10 mouse cellular contexts compared by ENCODE assay signal in the genomic region with DNA sequence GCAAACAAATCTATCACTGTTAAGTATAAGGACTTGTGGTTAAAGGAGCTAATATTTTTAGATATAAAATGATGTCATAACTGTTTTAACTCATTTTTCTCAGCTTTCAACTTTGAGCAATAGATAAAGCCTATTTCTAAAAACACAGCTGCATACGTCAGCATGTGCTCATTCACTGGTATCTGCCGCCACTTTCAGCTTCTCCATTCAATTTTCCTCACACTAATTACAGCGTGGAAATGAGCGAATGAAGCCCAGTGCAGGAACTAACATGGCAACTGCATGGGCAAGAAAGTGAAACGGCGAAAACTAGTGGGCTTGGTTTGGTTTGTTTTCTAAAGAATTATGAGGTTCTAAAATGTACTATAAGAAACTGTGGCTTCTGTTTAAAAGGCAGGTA. TPM values are rescaled to one million over a fixed set of nuclear protein-coding genes. Genes with fewer than 3 reads are reported as not detected.
A peak's percentile ranks its signal among the peaks of the same experiment; 100 is the strongest.
DNase-seq lines count a peak whose midpoint lies in the region; ATAC-seq lines count a peak whose summit lies in the region.
"Had no signal": no experiment of that assay in that cellular context is flagged by ENCODE, and none has a peak within 500 bp of the region (broad histone marks: within the 10 kb centered on the region; RNA-seq: fewer than 3 reads in every experiment).

No protein-coding gene starts in this region.

- DNase-seq in kidney, postnatal 14 days: no peak
- no peak for DNase-seq in limb, embryonic 11.5 days (ENCODE audit: low spot score)
- DNase-seq in spleen, postnatal 4 days (ENCODE audit: low spot score in 2 of 2): no peak
- DNase-seq in adrenal gland, postnatal 14 days: no peak
- DNase-seq in gastrocnemius, postnatal 10 days: no peak
- DNase-seq: embryo, embryonic 11 days had no signal

- ATAC-seq in kidney, embryonic 16.5 days (ENCODE audit: low FRiP score, low TSS enrichment): no peak
- ATAC-seq in forebrain, embryonic 12.5 days (ENCODE audit: low FRiP score): no peak
- ATAC-seq in limb, embryonic 11.5 days (ENCODE audit: insufficient number of reproducible peaks, low FRiP score, low TSS enrichment, low read depth): no peak
- ATAC-seq in stomach, embryonic 14.5 days (ENCODE audit: insufficient number of reproducible peaks, insufficient read depth, low FRiP score, low read depth): no peak
- ATAC-seq: liver, embryonic 12.5 days had no signal

- H3K27ac ChIP-seq in kidney, embryonic 16.5 days (ENCODE audit: low read length): no peak overlapping the region
- H3K27ac ChIP-seq in forebrain, embryonic 12.5 days: no peak overlapping the region
- H3K27ac ChIP-seq in limb, embryonic 11.5 days (replicated peaks; ENCODE audit: low read depth, low read length): no peak overlapping the region
- no peak overlapping the region for H3K27ac ChIP-seq in stomach, embryonic 14.5 days (ENCODE audit: low read length)
- H3K27ac ChIP-seq: liver, embryonic 12.5 days had no signal

- peak overlapping the region; percentile 52 for H3K4me3 ChIP-seq in kidney, embryonic 16.5 days (ENCODE audit: low read length)
- peak overlapping the region; percentile 18; the same call in 1 of the 2 replicates for H3K4me3 ChIP-seq in forebrain, embryonic 12.5 days (replicated peaks)
- H3K4me3 ChIP-seq in limb, embryonic 11.5 days (ENCODE audit: low read depth, low read length): no peak overlapping the region
- H3K4me3 ChIP-seq in stomach, embryonic 14.5 days (ENCODE audit: low read depth, low read length): 0 out of 2 replicates have a peak overlapping the region, but pooled peaks have one; percentile 43

- no peaks in the 10 kb centered on the region for H3K4me1 ChIP-seq in kidney, embryonic 16.5 days (ENCODE audit: insufficient read depth, low read length)
- no peaks in the 10 kb centered on the region for H3K4me1 ChIP-seq in forebrain, embryonic 12.5 days
- H3K4me1 ChIP-seq in limb, embryonic 11.5 days (ENCODE audit: control insufficient read depth, insufficient read depth, low read length): no peaks in the 10 kb centered on the region
- H3K4me1 ChIP-seq in stomach, embryonic 14.5 days (ENCODE audit: control insufficient read depth, insufficient read depth, low read length): no peaks in the 10 kb centered on the region
- H3K4me1 ChIP-seq: liver, embryonic 12.5 days had no signal

- no peaks in the 10 kb centered on the region for H3K9me3 ChIP-seq in kidney, embryonic 16.5 days (ENCODE audit: low read length)
- H3K9me3 ChIP-seq in forebrain, embryonic 12.5 days: no peaks in the 10 kb centered on the region
- no peaks in the 10 kb centered on the region for H3K9me3 ChIP-seq in limb, embryonic 11.5 days (ENCODE audit: control insufficient read depth, low read length)
- H3K9me3 ChIP-seq in stomach, embryonic 14.5 days (ENCODE audit: control insufficient read depth, low read depth, low read length): no peaks in the 10 kb centered on the region
- H3K9me3 ChIP-seq: liver, embryonic 12.5 days had no signal

- no peaks in the 10 kb centered on the region for H3K36me3 ChIP-seq in kidney, embryonic 16.5 days (ENCODE audit: insufficient read depth, low read length)
- H3K36me3 ChIP-seq in forebrain, embryonic 12.5 days (replicated peaks): no peaks in the 10 kb centered on the region
- no peaks in the 10 kb centered on the region for H3K36me3 ChIP-seq in limb, embryonic 11.5 days (ENCODE audit: control insufficient read depth, insufficient read depth, low read length)
- no peaks in the 10 kb centered on the region for H3K36me3 ChIP-seq in stomach, embryonic 14.5 days (ENCODE audit: control insufficient read depth, insufficient read depth, low read length)
- H3K36me3 ChIP-seq: liver, embryonic 12.5 days had no signal

- H3K4me2 ChIP-seq in kidney, embryonic 16.5 days (replicated peaks; ENCODE audit: low read depth, low read length): peak overlapping the region; percentile 53
- peak overlapping the region; percentile 43 for H3K4me2 ChIP-seq in forebrain, embryonic 12.5 days
- peak overlapping the region; percentile 41; the same call in 1 of the 2 replicates for H3K4me2 ChIP-seq in limb, embryonic 11.5 days (ENCODE audit: low read depth, severe bottlenecking)
- peak overlapping the region; percentile 37 for H3K4me2 ChIP-seq in stomach, embryonic 14.5 days (replicated peaks; ENCODE audit: low read depth, low read length)

- 62% methylated on average over 6 of the region's 6 CpGs for WGBS in kidney, embryonic 16.5 days
- 40% methylated on average over 6 of the region's 6 CpGs for WGBS in forebrain, embryonic 12.5 days
- WGBS in limb, embryonic 11.5 days: 58% methylated on average over 6 of the region's 6 CpGs
- WGBS in stomach, embryonic 14.5 days: 64% methylated on average over 6 of the region's 6 CpGs

- no peak overlapping the region for H3K9ac ChIP-seq in kidney, embryonic 16.5 days (replicated peaks; ENCODE audit: low read length)
- no peak overlapping the region for H3K9ac ChIP-seq in forebrain, embryonic 12.5 days
- no peak overlapping the region for H3K9ac ChIP-seq in limb, embryonic 11.5 days (ENCODE audit: low read length)
- no peak overlapping the region for H3K9ac ChIP-seq in stomach, embryonic 14.5 days (replicated peaks; ENCODE audit: low read depth, low read length)
- H3K9ac ChIP-seq: liver, embryonic 12.5 days had no signal

- no peaks in the 10 kb centered on the region for H3K27me3 ChIP-seq in kidney, embryonic 16.5 days (ENCODE audit: insufficient read depth, low read length)
- no peaks in the 10 kb centered on the region for H3K27me3 ChIP-seq in forebrain, embryonic 12.5 days
- no peaks in the 10 kb centered on the region for H3K27me3 ChIP-seq in limb, embryonic 11.5 days (ENCODE audit: control insufficient read depth, insufficient read depth, low read length)
- H3K27me3 ChIP-seq in stomach, embryonic 14.5 days (ENCODE audit: control insufficient read depth, insufficient read depth, low read length): no peaks in the 10 kb centered on the region

RNA-seq across cellular contexts. Expression of a gene that starts 1.4 kb away (rescaled TPM):
- 46.0 and 47.8 TPM in 2 replicates for polyA plus RNA-seq in kidney, embryonic 16.5 days (2015; fragmentation: Nextera tagmentation; extraction: Ambion mirVana)
- polyA plus RNA-seq in forebrain, embryonic 12.5 days (2016; fragmentation: Nextera tagmentation; extraction: Ambion mirVana): 78.0 and 88.2 TPM in 2 replicates
- 44.8 and 48.5 TPM in 2 replicates for polyA plus RNA-seq in limb, embryonic 11.5 days (2014; fragmentation: Nextera tagmentation; extraction: Ambion mirVana)
- polyA plus RNA-seq in stomach, embryonic 14.5 days (2014; fragmentation: Nextera tagmentation; extraction: Ambion mirVana): 42.0 and 43.6 TPM in 2 replicates
- total RNA-seq in adrenal gland, postnatal 14 days (2021): 16.4 and 17.4 TPM in 2 replicates
- total RNA-seq in gastrocnemius, postnatal 10 days (2021): 10 to 100 TPM; 44.6 to 49.2 TPM
